Mouse (Mus musculus): ENCODE measurements around the gene Sf3a3. TPM values are rescaled to one million over a fixed set of nuclear protein-coding genes. Genes with fewer than 3 reads are reported as not detected.

The Sf3a3 gene
- total RNA-seq, 2 experiments from 2014 or later: 34.9 to 35.4 TPM

- no peak for DNase-seq
Measured at GRCm38 (mm10) chr4:124738783-124739182, 24.2 kb downstream of the Sf3a3 start.

GRCm38 (mm10) chr4:124741376-124742343 is 27.1 kb downstream of the Sf3a3 start, which contains the start of gene Inpp5b:
Gene Inpp5b (plus strand): TSS chr4:124741850.
- DNase-seq: peak; percentile 85 to 88

GRCm38 (mm10) chr4:124742839-124743238 is 28.3 kb downstream of the Sf3a3 start:
- DNase-seq: peak in 1 of 2 experiments; percentile 36

GRCm38 (mm10) chr4:124746577-124746976 is 32.0 kb downstream of the Sf3a3 start:
- DNase-seq: no peak

GRCm38 (mm10) chr4:124747851-124748250 is 33.3 kb downstream of the Sf3a3 start:
- no peak for DNase-seq

GRCm38 (mm10) chr4:124751300-124752250 is 37.0 kb downstream of the Sf3a3 start:
- peak; percentile 98 for DNase-seq

- no peak for DNase-seq
Measured at GRCm38 (mm10) chr4:124752281-124753199, 38.0 kb downstream of the Sf3a3 start.

- no peak for DNase-seq
Measured at GRCm38 (mm10) chr4:124755526-124755925, 41.0 kb downstream of the Sf3a3 start.

- DNase-seq: no peak
Measured at GRCm38 (mm10) chr4:124759305-124759811, 44.8 kb downstream of the Sf3a3 start.

GRCm38 (mm10) chr4:124761201-124761600 is 46.6 kb downstream of the Sf3a3 start:
- no peak for DNase-seq

GRCm38 (mm10) chr4:124762858-124763452 is 48.4 kb downstream of the Sf3a3 start:
- no peak for DNase-seq

- no peak for DNase-seq
Measured at GRCm38 (mm10) chr4:124765802-124766565, 51.4 kb downstream of the Sf3a3 start.

- no peak for DNase-seq
Measured at GRCm38 (mm10) chr4:124766566-124766940, 52.0 kb downstream of the Sf3a3 start.

- no peak for DNase-seq
Measured at GRCm38 (mm10) chr4:124768963-124769591, 54.5 kb downstream of the Sf3a3 start.

GRCm38 (mm10) chr4:124770624-124771023 is 56.0 kb downstream of the Sf3a3 start:
- DNase-seq: peak in 1 of 2 experiments; percentile 10

GRCm38 (mm10) chr4:124772125-124772524 is 57.5 kb downstream of the Sf3a3 start:
- DNase-seq: no peak

GRCm38 (mm10) chr4:124773449-124773848 is 58.9 kb downstream of the Sf3a3 start:
- no peak for DNase-seq

- DNase-seq: no peak
Measured at GRCm38 (mm10) chr4:124773995-124774394, 59.4 kb downstream of the Sf3a3 start.

GRCm38 (mm10) chr4:124774429-124774828 is 59.9 kb downstream of the Sf3a3 start:
- no peak for DNase-seq

GRCm38 (mm10) chr4:124781361-124781760 is 66.8 kb downstream of the Sf3a3 start:
- no peak for DNase-seq

All from layer of hippocampus, postnatal 36 days (tissue).